Mouse (Mus musculus) olfactory bulb, adult 2 months (tissue): Measurements from ENCODE around the gene Gm20532. TPM values are rescaled to one million over a fixed set of nuclear protein-coding genes. Genes with fewer than 3 reads are reported as not detected.

Experiments
- H3K27ac ChIP-seq: fragments of 200-500 bp; 2 replicates; pipeline ENCODE4 v1.5.1; 2012; ENCODE audit warnings: low read depth, low read length; ENCODE audit not compliant: insufficient read depth
- H3K4me1 ChIP-seq: fragments of 200-500 bp; 2 replicates; pipeline ENCODE4 v1.6.1; 2012; ENCODE audit warnings: low read length; ENCODE audit not compliant: control insufficient read depth, insufficient read depth
- H3K4me3 ChIP-seq: fragments of 200-500 bp; 2 replicates; pipeline ENCODE4 v1.5.1; 2012; ENCODE audit warnings: mild to moderate bottlenecking, low read depth, low read length, moderate library complexity; ENCODE audit not compliant: insufficient read depth
- CTCF ChIP-seq: fragments of 200-500 bp; IDR thresholded peaks from 2 replicates; pipeline ENCODE4 v1.5.1; 2012; ENCODE audit warnings: low read depth, mild to moderate bottlenecking, low read length, moderate library complexity; ENCODE audit not compliant: insufficient read depth
- POLR2A ChIP-seq: fragments of 200-500 bp; IDR thresholded peaks from 2 replicates; pipeline ENCODE4 v1.6.1; 2012; ENCODE audit warnings: mild to moderate bottlenecking, low read depth, low read length, moderate library complexity; ENCODE audit not compliant: insufficient read depth
- whole genome bisulfite sequencing: fragments of 180-500 bp; shearing (Covaris S2); methylation state at CpG from one replicate; pipeline ENCODE4 v1.1.7; 2018; 5-methylcytosine and 5-hydroxymethylcytosine counted together
- polyA plus RNA-seq: library from polyadenylated mRNA; stranded (reverse); fragments of >200 nt; gene quantifications from 2 replicates; pipeline ENCODE4 v1.2.4, GENCODE M21; 2012; ENCODE audit warnings: low replicate concordance; ENCODE audit not compliant: missing spikeins, insufficient read depth, insufficient read length

The Gm20532 gene
- polyA plus RNA-seq, 1 experiment, result not detected

DNA sequence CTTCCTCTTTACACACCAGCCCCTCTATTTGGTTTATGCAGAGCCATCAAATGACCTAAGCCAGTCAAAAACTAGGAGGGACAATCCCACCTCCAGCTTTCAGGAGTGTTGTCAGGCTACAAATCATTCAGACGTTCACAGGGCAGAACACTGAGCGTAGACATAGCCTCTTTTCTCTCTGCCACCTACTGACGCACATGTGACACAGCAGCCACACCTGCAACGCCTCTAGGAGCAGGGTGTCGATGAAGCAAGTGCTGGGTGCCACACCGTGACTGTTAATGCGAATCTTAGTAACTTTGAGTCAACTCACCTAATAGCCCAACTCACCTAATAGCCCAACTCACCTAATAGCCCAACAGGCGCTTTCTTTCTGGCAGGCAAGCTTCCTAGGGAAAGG, 52.6 kb downstream of the Gm20532 start:
- H3K4me3 ChIP-seq, result peak overlapping the region; percentile 24; the same call in 1 of the 2 replicates
- peaks cover 28% of the 10 kb centered on the region for H3K4me1 ChIP-seq
- H3K27ac ChIP-seq, result no peak overlapping the region
- TF ChIP-seq POLR2A (no peak), CTCF (no peak)
- WGBS, result 7% methylated on average over 8 of the region's 8 CpGs

DNA sequence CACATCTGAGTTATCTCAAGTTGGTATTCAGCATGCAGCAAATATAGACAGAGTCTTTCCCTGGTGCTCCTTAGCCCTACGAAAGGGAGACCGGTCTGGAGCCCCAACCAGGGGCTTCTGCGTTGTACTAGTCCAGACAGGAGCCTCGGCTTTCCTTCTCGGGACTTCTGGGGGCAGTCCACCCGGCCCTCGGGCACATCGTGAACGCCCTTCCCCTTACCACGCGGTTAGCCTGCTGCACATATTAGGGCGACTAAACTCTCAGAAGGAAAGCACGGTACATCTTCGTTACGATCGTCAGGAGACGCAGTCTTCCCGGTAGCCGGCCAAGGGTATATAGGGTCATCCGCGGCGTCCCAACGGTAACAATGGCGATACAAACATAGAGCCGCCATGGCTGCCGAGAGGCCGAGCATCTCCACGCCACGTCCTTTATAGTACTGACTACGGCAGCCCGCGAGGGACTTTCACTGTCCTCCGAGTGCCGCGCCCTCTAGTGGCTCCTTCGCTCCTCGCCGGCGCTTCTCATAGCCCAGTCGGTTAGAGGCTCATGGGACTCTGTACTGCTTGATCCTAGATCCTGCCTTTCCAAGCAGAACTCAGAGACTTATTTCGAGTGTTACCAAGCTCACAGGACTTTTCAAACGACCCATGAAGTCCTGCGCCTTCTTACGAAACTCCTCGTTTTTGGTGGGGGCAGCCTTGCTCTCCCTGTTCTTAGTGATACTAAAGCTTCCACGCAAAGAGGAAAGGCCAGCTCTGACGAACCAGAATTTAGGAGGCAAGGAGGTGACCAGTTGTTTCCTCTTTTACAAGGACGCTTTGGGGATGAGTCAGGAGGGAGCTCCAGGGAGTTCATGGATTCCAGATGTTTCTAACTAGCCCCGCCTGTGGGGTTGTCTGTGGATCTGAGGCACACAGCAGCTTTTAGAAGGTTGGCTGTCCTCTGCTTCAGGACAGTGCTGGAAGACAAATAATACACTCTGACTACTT, 53.7 kb downstream of the Gm20532 start:
- 0 out of 2 replicates have a peak overlapping the region, but pooled peaks have one; percentile 14 for H3K27ac ChIP-seq
- peak overlapping the region; percentile 63 for H3K4me3 ChIP-seq
- WGBS, result 4% methylated on average over 49 of the region's 49 CpGs
- H3K4me1 ChIP-seq, result peaks cover 24% of the 10 kb centered on the region
- peak; percentile 94 for TF ChIP-seq POLR2A
- peak; percentile 74 for TF ChIP-seq CTCF

DNA sequence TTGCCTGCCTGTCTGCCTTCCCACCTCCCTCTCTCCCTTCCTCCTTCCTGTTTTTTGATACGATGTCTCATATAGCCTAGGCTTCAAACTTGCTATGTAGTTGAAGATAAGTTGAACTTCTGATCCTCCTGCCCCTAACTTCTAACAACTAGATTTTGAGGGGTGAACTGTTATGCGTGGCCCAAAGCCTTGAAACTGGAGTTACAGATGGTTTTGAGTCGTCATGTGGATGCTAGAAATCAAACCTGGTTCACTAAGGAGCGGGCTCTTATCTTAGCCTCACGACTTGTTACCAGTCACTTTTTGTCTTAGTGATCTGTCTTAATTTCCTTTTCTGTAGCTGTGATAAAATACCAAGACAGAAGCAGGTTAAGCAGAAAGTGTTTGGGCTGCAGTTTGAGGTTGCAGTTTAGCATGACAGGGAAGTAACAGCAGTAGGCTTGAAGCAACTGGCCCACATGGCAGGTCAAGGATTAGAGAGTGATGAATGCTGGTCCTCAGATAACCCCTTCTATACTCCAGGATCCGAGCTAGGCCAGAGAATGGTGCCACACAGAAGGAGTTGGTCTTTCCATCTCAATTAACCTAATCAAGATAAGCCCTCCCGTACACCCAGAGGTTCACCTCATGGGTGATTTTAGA, 54.7 kb downstream of the Gm20532 start:
- peaks cover 16% of the 10 kb centered on the region for H3K4me1 ChIP-seq
- 87% methylated on average over 7 of the region's 7 CpGs for WGBS
- H3K4me3 ChIP-seq, result no peak overlapping the region
- H3K27ac ChIP-seq, result no peak overlapping the region
- TF ChIP-seq POLR2A (no peak), CTCF (no peak)

DNA sequence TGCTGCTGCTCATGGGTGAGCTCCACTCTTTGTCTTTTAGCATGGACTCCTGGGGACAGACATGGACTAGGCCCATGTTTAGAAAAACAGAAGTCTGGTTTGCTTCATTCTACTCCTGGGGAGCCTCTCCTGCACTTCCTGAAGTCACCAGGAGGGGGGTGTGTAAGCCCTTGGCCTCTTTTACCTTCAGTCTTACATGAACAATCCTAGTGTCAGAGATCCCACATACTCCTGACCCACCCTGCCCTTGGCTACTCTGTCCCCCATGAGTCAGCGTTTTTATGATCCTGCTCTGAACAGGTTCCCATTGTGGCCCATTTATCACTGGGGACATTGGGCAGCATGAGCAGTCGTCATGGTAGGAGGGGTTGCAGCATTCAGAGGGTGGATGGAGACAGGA, 57.5 kb downstream of the Gm20532 start:
- Histone ChIP-seq H3K4me1 (peaks cover 7% of the 10 kb centered on the region; the same call in 1 of the 2 replicates), H3K27ac (no peak overlapping the region), H3K4me3 (no peak overlapping the region)
- 75% methylated on average over 2 of the region's 2 CpGs for WGBS
- TF ChIP-seq POLR2A (no peak), CTCF (no peak)

DNA sequence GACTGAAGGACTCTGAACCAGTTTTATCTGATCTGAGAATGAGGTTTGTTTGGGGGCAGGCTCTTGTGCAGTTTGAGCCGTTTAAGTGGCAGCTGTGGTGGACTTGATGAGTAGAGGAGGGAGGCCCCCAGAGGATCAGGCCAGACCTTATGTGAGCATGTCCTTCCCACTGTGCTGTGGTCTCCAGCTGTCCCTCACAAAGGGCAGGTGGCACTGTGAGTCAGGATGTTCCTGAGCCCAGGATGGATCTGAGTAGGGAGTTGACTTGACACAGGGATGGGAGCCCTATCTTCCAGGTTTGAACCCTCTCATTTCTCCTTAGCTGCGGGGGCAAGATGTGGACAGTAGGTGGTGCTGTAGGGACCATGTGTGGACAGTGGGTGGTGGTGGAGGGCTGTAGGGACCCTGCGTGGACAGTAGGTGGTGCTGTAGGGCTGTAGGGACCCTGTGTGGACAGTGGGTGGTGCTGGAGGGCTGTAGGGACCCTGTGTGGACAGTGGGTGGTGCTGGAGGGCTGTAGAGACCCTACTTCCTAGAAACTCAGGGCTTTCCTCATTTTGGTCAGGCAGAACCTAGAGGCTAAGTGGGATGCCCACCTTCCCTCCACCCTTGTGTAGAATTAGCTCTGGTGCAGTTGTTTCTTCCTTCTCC, 60.3 kb downstream of the Gm20532 start:
- Histone ChIP-seq H3K4me3 (no peak overlapping the region), H3K4me1 (no peaks in the 10 kb centered on the region), H3K27ac (no peak overlapping the region)
- WGBS, result 18% methylated on average over 3 of the region's 3 CpGs
- TF ChIP-seq POLR2A, result no peak
- peak; percentile 100 for TF ChIP-seq CTCF

DNA sequence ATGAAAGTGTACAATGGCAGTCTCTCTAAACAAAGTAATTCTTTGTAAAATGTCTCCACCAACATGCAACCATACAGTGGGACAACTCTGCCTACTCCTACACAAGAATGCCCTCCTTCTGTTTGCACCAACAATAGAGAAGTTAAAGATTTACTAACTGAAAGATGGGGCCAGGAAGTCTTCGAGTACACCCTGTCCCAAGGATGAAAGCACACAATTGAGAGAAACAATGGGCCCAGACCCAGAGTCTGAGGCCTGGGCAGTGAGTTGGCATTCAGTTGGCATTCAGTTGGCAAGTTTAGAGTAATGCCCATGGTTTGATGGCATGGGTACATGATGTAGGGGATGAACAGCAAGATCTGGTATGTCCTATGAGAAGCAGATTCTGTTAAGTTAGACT, 68.2 kb downstream of the Gm20532 start:
- H3K27ac ChIP-seq, result no peak overlapping the region
- no peak for TF ChIP-seq CTCF
- TF ChIP-seq POLR2A, result no peak
- H3K4me1 ChIP-seq, result no peaks in the 10 kb centered on the region
- no peak overlapping the region for H3K4me3 ChIP-seq
- WGBS, result 65% methylated on average over 1 of the region's 1 CpGs

DNA sequence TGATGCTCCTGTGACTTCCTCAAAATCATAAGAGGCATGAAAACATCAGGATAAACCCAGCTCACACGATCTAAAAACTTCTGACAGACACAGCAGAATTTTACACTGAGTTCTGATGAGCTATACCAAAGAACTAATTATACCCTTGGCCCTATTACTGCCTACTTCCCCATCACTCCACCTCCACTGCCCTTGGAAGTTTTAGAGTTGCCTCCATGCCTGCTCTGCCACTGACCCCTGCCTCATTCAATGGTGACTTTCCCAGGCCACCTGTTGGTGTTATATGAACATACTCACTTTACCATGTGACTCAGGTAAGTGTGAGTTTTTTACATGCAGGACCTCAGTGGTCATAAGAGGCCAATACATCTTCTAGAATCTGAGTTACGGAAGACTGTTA, 71.0 kb downstream of the Gm20532 start:
- Histone ChIP-seq H3K27ac (no peak overlapping the region), H3K4me1 (peaks cover 11% of the 10 kb centered on the region), H3K4me3 (no peak overlapping the region)
- TF ChIP-seq POLR2A (no peak), CTCF (no peak)
- 79% methylated on average over 2 of the region's 2 CpGs for WGBS

DNA sequence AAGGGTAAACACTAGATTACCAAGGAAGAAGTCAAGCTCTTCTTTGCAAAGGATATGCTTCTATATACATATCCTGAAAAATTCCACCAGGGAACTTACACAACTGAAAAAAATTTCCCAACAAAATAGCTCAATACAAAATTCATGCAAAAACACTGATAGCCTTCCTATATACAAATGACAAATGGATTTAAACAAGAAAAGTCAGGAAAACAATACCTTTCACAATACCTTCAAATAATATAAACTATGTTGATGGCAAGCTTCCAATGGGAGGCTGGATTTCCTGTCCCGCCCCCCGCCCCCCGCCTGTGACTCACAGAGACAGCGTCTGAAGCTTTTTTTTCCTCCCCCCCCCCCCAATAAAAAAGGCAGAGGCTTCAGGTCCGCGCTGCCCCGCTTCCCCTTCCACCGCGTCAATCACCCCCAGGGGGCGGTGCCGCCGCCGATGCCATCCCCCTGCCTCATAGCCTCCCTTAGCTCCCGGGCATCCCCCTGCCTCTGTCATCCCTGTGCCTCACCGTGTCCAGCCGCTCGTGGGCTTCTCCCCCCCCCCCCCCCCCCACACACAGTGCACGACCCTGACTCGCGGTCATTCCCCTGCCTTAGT, 74.8 kb downstream of the Gm20532 start:
- H3K4me1 ChIP-seq, result peaks cover 11% of the 10 kb centered on the region
- WGBS, result 0% methylated on average over 14 of the region's 20 CpGs
- TF ChIP-seq CTCF (no peak), POLR2A (no peak)
- H3K27ac ChIP-seq, result no peak overlapping the region
- peak overlapping the region; percentile 39 for H3K4me3 ChIP-seq
